Comparison of ENCODE assay signal across 7 mouse cellular contexts in genomic region chrX:8096787-8097242, GRCm38 (mm10). TPM values are rescaled to one million over a fixed set of nuclear protein-coding genes. Genes with fewer than 3 reads are reported as not detected.
A peak's percentile ranks its signal among the peaks of the same experiment; 100 is the strongest.
DNase-seq lines count a peak whose midpoint lies in the region; ATAC-seq lines count a peak whose summit lies in the region.

No protein-coding gene starts in this region.

- intact Hi-C loops in gastrocnemius, postnatal 36 days (cut with DNase I): loop anchor here (10.0 kb wide), 1 partner anchor 158 kb away; the partner anchor contains the start of gene Ftsj1
- intact Hi-C loops in left cerebral cortex, postnatal 25 days (cut with DNase I): no loop called here

- peak overlapping the region; percentile 41 for H3K4me2 ChIP-seq in intestine, embryonic 15.5 days (replicated peaks)

- H3K36me3 ChIP-seq in intestine, embryonic 15.5 days: no peaks in the 10 kb centered on the region
- no peaks in the 10 kb centered on the region for H3K36me3 ChIP-seq in midbrain, embryonic 10.5 days

- H3K4me3 ChIP-seq in intestine, embryonic 15.5 days (replicated peaks): peak overlapping the region; percentile 24
- H3K4me3 ChIP-seq in midbrain, embryonic 10.5 days: peak overlapping the region; percentile 42

- WGBS in intestine, embryonic 15.5 days: 10% methylated on average over 19 of the region's 19 CpGs
- WGBS in midbrain, embryonic 10.5 days: 15% methylated on average over 19 of the region's 19 CpGs

- peak; percentile 97 for ATAC-seq in intestine, embryonic 15.5 days

- H3K9me3 ChIP-seq in intestine, embryonic 15.5 days: no peaks in the 10 kb centered on the region
- peaks cover 5% of the 10 kb centered on the region; the same call in 1 of the 2 replicates for H3K9me3 ChIP-seq in midbrain, embryonic 10.5 days (replicated peaks)

- DNase-seq in adrenal gland, adult 2 months: peak; percentile 96
- peak; percentile 89 for DNase-seq in embryo, embryonic 11.5 days (ENCODE audit: low read depth, low spot score)
- DNase-seq in gastrocnemius, postnatal 36 days: peak; percentile 92 to 96
- DNase-seq in left cerebral cortex, postnatal 25 days (ENCODE audit: low spot score in 2 of 2): peak; percentile 94 to 98
- peak; percentile 92 for DNase-seq in midbrain, embryonic 10.5 days (ENCODE audit: low spot score)
- peak; percentile 91 for DNase-seq in right cerebral cortex, postnatal 4 days

- H3K27ac ChIP-seq in intestine, embryonic 15.5 days: peak overlapping the region; percentile 40; the same call in 1 of the 2 replicates
- peak overlapping the region; percentile 85 for H3K27ac ChIP-seq in midbrain, embryonic 10.5 days (replicated peaks)

- H3K27me3 ChIP-seq in intestine, embryonic 15.5 days (replicated peaks): no peaks in the 10 kb centered on the region
- no peaks in the 10 kb centered on the region for H3K27me3 ChIP-seq in midbrain, embryonic 10.5 days (ENCODE audit: low read depth, poor library complexity, severe bottlenecking)

- H3K9ac ChIP-seq in intestine, embryonic 15.5 days: no peak overlapping the region

- no peaks in the 10 kb centered on the region for H3K4me1 ChIP-seq in intestine, embryonic 15.5 days (replicated peaks)
- peaks cover 15% of the 10 kb centered on the region for H3K4me1 ChIP-seq in midbrain, embryonic 10.5 days

RNA-seq across cellular contexts. Expression of gene Was, which starts 6.5 kb away (rescaled TPM):
- total RNA-seq in adrenal gland, adult 2 months (2021): 1 to 10 TPM; 2.4 to 3.2 TPM
- 2.1 and 2.5 TPM in 2 replicates for polyA plus RNA-seq in adrenal gland, adult 2 months (2012; rRNA removed)
- under 1 TPM; 0.39 to 0.64 TPM for total RNA-seq in gastrocnemius, postnatal 36 days (2021)
- polyA plus RNA-seq in intestine, embryonic 15.5 days (2015; fragmentation: Nextera tagmentation; extraction: Ambion mirVana): 0.57 and 0.62 TPM in 2 replicates
- 1 to 10 TPM; 1.1 to 1.5 TPM for total RNA-seq in left cerebral cortex, postnatal 25 days (2021)
- polyA plus RNA-seq in midbrain, embryonic 10.5 days (2016; fragmentation: Nextera tagmentation; extraction: Ambion mirVana): 0.17 and 0.31 TPM in 2 replicates

RNA-seq across cellular contexts. Expression of gene Suv39h1, which starts 22.3 kb away (rescaled TPM):
- total RNA-seq in adrenal gland, adult 2 months (2021): 10 to 100 TPM in 1 of 2 experiments, 1 to 10 TPM in 1; 9.1 to 11.2 TPM
- polyA plus RNA-seq in adrenal gland, adult 2 months (2012; rRNA removed): 4.9 and 5.5 TPM in 2 replicates
- 1 to 10 TPM; 3.9 to 5.7 TPM for total RNA-seq in gastrocnemius, postnatal 36 days (2021)
- polyA plus RNA-seq in intestine, embryonic 15.5 days (2015; fragmentation: Nextera tagmentation; extraction: Ambion mirVana): 47.5 and 53.3 TPM in 2 replicates
- 10 to 100 TPM; 22.3 to 26.5 TPM for total RNA-seq in left cerebral cortex, postnatal 25 days (2021)
- 95.8 and 99.4 TPM in 2 replicates for polyA plus RNA-seq in midbrain, embryonic 10.5 days (2016; fragmentation: Nextera tagmentation; extraction: Ambion mirVana)

RNA-seq across cellular contexts. Expression of gene Wdr13, which starts 35.9 kb away (rescaled TPM):
- total RNA-seq in adrenal gland, adult 2 months (2021): 10 to 100 TPM; 52.4 to 57.7 TPM
- 213 and 220 TPM in 2 replicates for polyA plus RNA-seq in adrenal gland, adult 2 months (2012; rRNA removed)
- 10 to 100 TPM; 12.3 TPM for total RNA-seq in gastrocnemius, postnatal 36 days (2021)
- polyA plus RNA-seq in intestine, embryonic 15.5 days (2015; fragmentation: Nextera tagmentation; extraction: Ambion mirVana): 21.4 and 21.7 TPM in 2 replicates
- 100 to 1,000 TPM; 189 to 222 TPM for total RNA-seq in left cerebral cortex, postnatal 25 days (2021)
- polyA plus RNA-seq in midbrain, embryonic 10.5 days (2016; fragmentation: Nextera tagmentation; extraction: Ambion mirVana): 22.8 and 32.2 TPM in 2 replicates

RNA-seq across cellular contexts. Expression of gene Rbm3, which starts 48.9 kb away (rescaled TPM):
- 100 to 1,000 TPM in 1 of 2 experiments, 10 to 100 TPM in 1; 54.5 to 106 TPM for total RNA-seq in adrenal gland, adult 2 months (2021)
- polyA plus RNA-seq in adrenal gland, adult 2 months (2012; rRNA removed): 28.5 and 30.7 TPM in 2 replicates
- 10 to 100 TPM; 56.4 to 78.2 TPM for total RNA-seq in gastrocnemius, postnatal 36 days (2021)
- polyA plus RNA-seq in intestine, embryonic 15.5 days (2015; fragmentation: Nextera tagmentation; extraction: Ambion mirVana): 426 and 506 TPM in 2 replicates
- 100 to 1,000 TPM in 1 of 2 experiments, 10 to 100 TPM in 1; 97.4 to 123 TPM for total RNA-seq in left cerebral cortex, postnatal 25 days (2021)
- polyA plus RNA-seq in midbrain, embryonic 10.5 days (2016; fragmentation: Nextera tagmentation; extraction: Ambion mirVana): 397 and 409 TPM in 2 replicates

Comparison
In these comparisons a context has a peak if more than half of its experiments do, and no peak if none do; other contexts are left out.
1. Peak in every context shown above with its lines: DNase-seq, ATAC-seq, H3K4me3 ChIP-seq and H3K27ac ChIP-seq.
2. RNA of gene Wdr13, which starts 35.9 kb away (total RNA-seq): 189 to 222 TPM in left cerebral cortex, postnatal 25 days and 52.4 to 57.7 TPM in adrenal gland, adult 2 months; 12.3 TPM in gastrocnemius, postnatal 36 days; every median in the first group is over 4 times any median in the second.